Mouse (Mus musculus) neural tube, embryonic 15.5 days (tissue): ENCODE measurements at regions not wholly inside any gene's neighbourhood (a gene's known extent, or its start where the extent isn't known, plus 50 kb on each side); places are given as distances from the start of the nearest gene placed in this dataset.
"Not testable (repeated sequence)": the region's sequence is repeated elsewhere in the genome, so short reads cannot be mapped to it uniquely, and the experiment has no call there.

Experiments used
- ATAC-seq: fragments of 200-750 bp; cut with Nextera tagmentation; 2 replicates; pipeline ENCODE4 v1.8.0; 2017; ENCODE audit warnings: mild to moderate bottlenecking, moderate TSS enrichment, moderate library complexity; ENCODE audit not compliant: low FRiP score
- H3K27ac ChIP-seq: fragments of 300-500 bp; sonication (generic); replicated peaks from 2 replicates; pipeline ENCODE4 v1.5.1; 2015; ENCODE audit warnings: mild to moderate bottlenecking, inconsistent platforms
- H3K27me3 ChIP-seq: fragments of 300-500 bp; sonication (generic); replicated peaks from 2 replicates; pipeline ENCODE4 v1.6.1; 2015; ENCODE audit warnings: inconsistent platforms
- H3K36me3 ChIP-seq: fragments of 300-500 bp; sonication (generic); 2 replicates; pipeline ENCODE4 v1.6.1; 2015; ENCODE audit warnings: inconsistent platforms
- H3K4me1 ChIP-seq: fragments of 300-500 bp; sonication (generic); 2 replicates; pipeline ENCODE4 v1.6.1; 2015; ENCODE audit warnings: inconsistent platforms
- H3K4me2 ChIP-seq: fragments of 300-500 bp; sonication (generic); 2 replicates; pipeline ENCODE4 v1.6.1; 2015; ENCODE audit warnings: inconsistent platforms, mild to moderate bottlenecking, moderate library complexity
- H3K4me3 ChIP-seq: fragments of 300-500 bp; sonication (generic); replicated peaks from 2 replicates; pipeline ENCODE4 v1.5.1; 2015; ENCODE audit warnings: mild to moderate bottlenecking, inconsistent platforms
- H3K9ac ChIP-seq: fragments of 300-500 bp; sonication (generic); replicated peaks from 2 replicates; pipeline ENCODE4 v1.6.1; 2015; ENCODE audit warnings: mild to moderate bottlenecking, inconsistent platforms
- H3K9me3 ChIP-seq: fragments of 300-500 bp; sonication (generic); replicated peaks from 2 replicates; pipeline ENCODE4 v1.6.1; 2016; ENCODE audit warnings: inconsistent platforms
- WGBS: fragments of 180-500 bp; shearing (Covaris S2); methylation state at CpG from one replicate; pipeline ENCODE4 v1.1.7; 2015; ENCODE audit warnings: mixed read lengths; 5-methylcytosine and 5-hydroxymethylcytosine counted together

- Histone ChIP-seq H3K36me3 (no peaks in the 10 kb centered on the region), H3K9ac (no peak overlapping the region), H3K9me3 (no peaks in the 10 kb centered on the region), H3K27me3 (no peaks in the 10 kb centered on the region), H3K27ac (no peak overlapping the region), H3K4me2 (no peak overlapping the region), H3K4me3 (no peak overlapping the region), H3K4me1 (no peaks in the 10 kb centered on the region)
- WGBS: 100% methylated on average over 1 of the region's 1 CpGs
- ATAC-seq: no peak
These were observed 74.2 kb downstream of the Dmrta1 start for GRCm38 (mm10) chr4:89753484-89753883.

- Histone ChIP-seq H3K4me3 (no peak overlapping the region), H3K4me2 (no peak overlapping the region), H3K9ac (no peak overlapping the region), H3K27ac (no peak overlapping the region), H3K4me1 (no peaks in the 10 kb centered on the region), H3K9me3 (no peaks in the 10 kb centered on the region), H3K36me3 (no peaks in the 10 kb centered on the region), H3K27me3 (no peaks in the 10 kb centered on the region)
- WGBS: 57% methylated on average over 10 of the region's 10 CpGs
- no peak for ATAC-seq
These were observed 97.0 kb downstream of the Dmrta1 start for GRCm38 (mm10) chr4:89776269-89776668.

GRCm38 (mm10) chr4:89781487-89781886, 102.3 kb downstream of the Dmrta1 start:
- no peaks in the 10 kb centered on the region for H3K9me3 ChIP-seq
- H3K36me3 ChIP-seq: no peaks in the 10 kb centered on the region
- 97% methylated on average over 1 of the region's 1 CpGs for WGBS
- H3K4me2 ChIP-seq: no peak overlapping the region
- no peak overlapping the region for H3K27ac ChIP-seq
- no peaks in the 10 kb centered on the region for H3K4me1 ChIP-seq
- ATAC-seq: no peak
- H3K9ac ChIP-seq: no peak overlapping the region
- no peak overlapping the region for H3K4me3 ChIP-seq
- no peaks in the 10 kb centered on the region for H3K27me3 ChIP-seq

GRCm38 (mm10) chr4:89816823-89817222, 137.6 kb downstream of the Dmrta1 start:
- 89% methylated on average over 7 of the region's 7 CpGs for WGBS
- no peak overlapping the region for H3K9ac ChIP-seq
- H3K27me3 ChIP-seq: no peaks in the 10 kb centered on the region
- H3K9me3 ChIP-seq: no peaks in the 10 kb centered on the region
- no peak for ATAC-seq
- H3K4me2 ChIP-seq: no peak overlapping the region
- no peaks in the 10 kb centered on the region for H3K4me1 ChIP-seq
- no peak overlapping the region for H3K27ac ChIP-seq
- no peak overlapping the region for H3K4me3 ChIP-seq
- no peaks in the 10 kb centered on the region for H3K36me3 ChIP-seq

GRCm38 (mm10) chr4:89834552-89835206, 155.4 kb downstream of the Dmrta1 start:
- no peaks in the 10 kb centered on the region for H3K27me3 ChIP-seq
- no peak overlapping the region for H3K4me2 ChIP-seq
- H3K4me3 ChIP-seq: no peak overlapping the region
- no peak for ATAC-seq
- 72% methylated on average over 6 of the region's 6 CpGs for WGBS
- no peaks in the 10 kb centered on the region for H3K4me1 ChIP-seq
- no peak overlapping the region for H3K9ac ChIP-seq
- no peaks in the 10 kb centered on the region for H3K9me3 ChIP-seq
- H3K36me3 ChIP-seq: no peaks in the 10 kb centered on the region
- H3K27ac ChIP-seq: no peak overlapping the region

GRCm38 (mm10) chr4:89875375-89876055, 196.3 kb downstream of the Dmrta1 start:
- H3K27me3 ChIP-seq: not testable (repeated sequence)
- peak; percentile 66; the same call in 1 of the 2 replicates for ATAC-seq

GRCm38 (mm10) chr4:89876131-89876530, 196.9 kb downstream of the Dmrta1 start:
- H3K9me3 ChIP-seq, H3K4me1 ChIP-seq, H3K27ac ChIP-seq, ATAC-seq, H3K9ac ChIP-seq, H3K27me3 ChIP-seq, H3K36me3 ChIP-seq: not testable (repeated sequence)
- WGBS: 12% methylated on average over 7 of the region's 14 CpGs
- Histone ChIP-seq H3K4me3 (peak overlapping the region; percentile 37), H3K4me2 (peak overlapping the region; percentile 59)

More at GRCm38 (mm10) chr4:89875375-89876055, 196.3 kb downstream of the Dmrta1 start:
- H3K4me1 ChIP-seq, H3K9ac ChIP-seq, H3K9me3 ChIP-seq, H3K36me3 ChIP-seq, H3K27ac ChIP-seq: not testable (repeated sequence)
- H3K4me2 ChIP-seq: peak overlapping the region; percentile 24; the same call in 1 of the 2 replicates
- WGBS: 33% methylated on average over 8 of the region's 15 CpGs
- H3K4me3 ChIP-seq: 0 out of 2 replicates have a peak overlapping the region, but pooled peaks have one; percentile 8

- no peaks in the 10 kb centered on the region for H3K9me3 ChIP-seq
- WGBS: 54% methylated on average over 3 of the region's 3 CpGs
- no peak overlapping the region for H3K4me2 ChIP-seq
- peaks cover 3% of the 10 kb centered on the region; the same call in 1 of the 2 replicates for H3K4me1 ChIP-seq
- H3K27ac ChIP-seq: no peak overlapping the region
- ATAC-seq: no peak
- no peaks in the 10 kb centered on the region for H3K36me3 ChIP-seq
- no peak overlapping the region for H3K4me3 ChIP-seq
- no peaks in the 10 kb centered on the region for H3K27me3 ChIP-seq
- no peak overlapping the region for H3K9ac ChIP-seq
These were observed 201.8 kb downstream of the Dmrta1 start for GRCm38 (mm10) chr4:89881083-89881482.

GRCm38 (mm10) chr4:89909622-89910021, 230.4 kb downstream of the Dmrta1 start:
- Histone ChIP-seq H3K36me3 (no peaks in the 10 kb centered on the region), H3K27me3 (no peaks in the 10 kb centered on the region), H3K9ac (no peak overlapping the region), H3K4me2 (no peak overlapping the region), H3K9me3 (no peaks in the 10 kb centered on the region), H3K27ac (no peak overlapping the region), H3K4me3 (no peak overlapping the region), H3K4me1 (no peaks in the 10 kb centered on the region)
- ATAC-seq: no peak

- no peak overlapping the region for H3K4me2 ChIP-seq
- WGBS: 70% methylated on average over 1 of the region's 1 CpGs
- no peaks in the 10 kb centered on the region for H3K4me1 ChIP-seq
- H3K27me3 ChIP-seq: no peaks in the 10 kb centered on the region
- no peak overlapping the region for H3K27ac ChIP-seq
- no peak overlapping the region for H3K9ac ChIP-seq
- ATAC-seq: no peak
- H3K36me3 ChIP-seq: no peaks in the 10 kb centered on the region
- no peaks in the 10 kb centered on the region for H3K9me3 ChIP-seq
- H3K4me3 ChIP-seq: no peak overlapping the region
These were observed 258.4 kb downstream of the Dmrta1 start for GRCm38 (mm10) chr4:89937673-89938072.

- WGBS: 29% methylated on average over 4 of the region's 4 CpGs
- Histone ChIP-seq H3K4me2 (no peak overlapping the region), H3K4me1 (no peaks in the 10 kb centered on the region), H3K9me3 (no peaks in the 10 kb centered on the region), H3K4me3 (no peak overlapping the region), H3K36me3 (no peaks in the 10 kb centered on the region), H3K9ac (no peak overlapping the region), H3K27ac (no peak overlapping the region), H3K27me3 (no peaks in the 10 kb centered on the region)
- ATAC-seq: no peak
These were observed 262.1 kb downstream of the Dmrta1 start for GRCm38 (mm10) chr4:89941308-89941707.

GRCm38 (mm10) chr4:89976146-89976545, 242.5 kb upstream of the Zfp352 start:
- Histone ChIP-seq H3K36me3 (no peaks in the 10 kb centered on the region), H3K27ac (no peak overlapping the region), H3K4me2 (no peak overlapping the region), H3K4me3 (no peak overlapping the region), H3K9me3 (no peaks in the 10 kb centered on the region), H3K27me3 (no peaks in the 10 kb centered on the region), H3K4me1 (no peaks in the 10 kb centered on the region), H3K9ac (no peak overlapping the region)
- ATAC-seq: no peak
- 87% methylated on average over 3 of the region's 3 CpGs for WGBS
